Mouse (Mus musculus) brain, embryonic 14.5 days (tissue): ENCODE data around the gene Uckl1.

Source experiments
- CTCF ChIP-seq: fragments of 200-500 bp; IDR thresholded peaks from 2 replicates; pipeline ENCODE4 v1.5.1; 2012; ENCODE audit warnings: inconsistent platforms, mild to moderate bottlenecking, moderate library complexity, borderline replicate concordance; ENCODE audit not compliant: insufficient read depth, insufficient read length; ENCODE audit errors: extremely low read depth
- POLR2A ChIP-seq: fragments of 200-500 bp; IDR thresholded peaks from 2 replicates; pipeline ENCODE4 v1.6.1; 2012; ENCODE audit warnings: mild to moderate bottlenecking, inconsistent platforms, borderline replicate concordance; ENCODE audit not compliant: poor library complexity, insufficient read depth, insufficient read length, severe bottlenecking; ENCODE audit errors: extremely low read depth

- no peak for TF ChIP-seq POLR2A
- TF ChIP-seq CTCF: no peak
Observed at GRCm38 (mm10) chr2:181570921-181571595, 13.6 kb downstream of the Uckl1 start.
